Mouse (Mus musculus): ENCODE data around the gene Pcdh17. TPM values are rescaled to one million over a fixed set of nuclear protein-coding genes. Genes with fewer than 3 reads are reported as not detected.
A peak's percentile ranks its signal among the peaks of the same experiment; 100 is the strongest.

Pcdh17 gene
- 30.6 and 32.3 TPM in 2 replicates for polyA plus RNA-seq (2014; fragmentation: Nextera tagmentation; extraction: Ambion mirVana)

- Histone ChIP-seq H3K27ac (replicated peaks; ENCODE audit: low read depth, low read length) (peak within 1 kb of the TSS; percentile 85), H3K4me1 (ENCODE audit: control insufficient read depth, insufficient read depth, low read length) (peaks cover 12% of the 10 kb centered on the region), H3K36me3 (ENCODE audit: control insufficient read depth, insufficient read depth, low read length) (no peaks in the 10 kb centered on the region), H3K4me2 (ENCODE audit: low read length) (peak within 1 kb of the TSS; percentile 96), H3K4me3 (replicated peaks; ENCODE audit: low read depth, low read length) (peak within 1 kb of the TSS; percentile 69), H3K27me3 (ENCODE audit: control insufficient read depth, insufficient read depth, low read length) (peaks cover 6% of the 10 kb centered on the region), H3K9ac (replicated peaks; ENCODE audit: low read length) (peak within 1 kb of the TSS; percentile 56), H3K9me3 (ENCODE audit: control insufficient read depth, low read length) (no peaks in the 10 kb centered on the region)
- DNase-seq (peak; percentile 98), ATAC-seq (ENCODE audit: low FRiP score, low TSS enrichment) (peak; percentile 93)
- WGBS: under 1% methylated on average over 31 of the region's 31 CpGs
Measured at GRCm38 (mm10) chr14:84443288-84443686, at the start of gene Pcdh17. Gene Pcdh17 (plus strand): TSS chr14:84443563.

- DNase-seq: peak; percentile 1
- no peak overlapping the region for H3K4me2 ChIP-seq (ENCODE audit: low read length)
- WGBS: 71% methylated on average over 1 of the region's 1 CpGs
- no peak overlapping the region for H3K27ac ChIP-seq (replicated peaks; ENCODE audit: low read depth, low read length)
- H3K4me1 ChIP-seq (ENCODE audit: control insufficient read depth, insufficient read depth, low read length): no peaks in the 10 kb centered on the region
- no peak overlapping the region for H3K4me3 ChIP-seq (replicated peaks; ENCODE audit: low read depth, low read length)
- no peaks in the 10 kb centered on the region for H3K36me3 ChIP-seq (ENCODE audit: control insufficient read depth, insufficient read depth, low read length)
- H3K27me3 ChIP-seq (ENCODE audit: control insufficient read depth, insufficient read depth, low read length): no peaks in the 10 kb centered on the region
- H3K9ac ChIP-seq (replicated peaks; ENCODE audit: low read length): no peak overlapping the region
- no peaks in the 10 kb centered on the region for H3K9me3 ChIP-seq (ENCODE audit: control insufficient read depth, low read length)
- ATAC-seq (ENCODE audit: low FRiP score, low TSS enrichment): no peak
Measured at GRCm38 (mm10) chr14:84397137-84397536, 46.2 kb upstream of the Pcdh17 start.

- Histone ChIP-seq H3K4me1 (ENCODE audit: control insufficient read depth, insufficient read depth, low read length) (no peaks in the 10 kb centered on the region), H3K9me3 (ENCODE audit: control insufficient read depth, low read length) (no peaks in the 10 kb centered on the region), H3K9ac (replicated peaks; ENCODE audit: low read length) (no peak overlapping the region), H3K27me3 (ENCODE audit: control insufficient read depth, insufficient read depth, low read length) (no peaks in the 10 kb centered on the region), H3K27ac (replicated peaks; ENCODE audit: low read depth, low read length) (no peak overlapping the region), H3K4me2 (ENCODE audit: low read length) (no peak overlapping the region), H3K36me3 (ENCODE audit: control insufficient read depth, insufficient read depth, low read length) (no peaks in the 10 kb centered on the region), H3K4me3 (replicated peaks; ENCODE audit: low read depth, low read length) (no peak overlapping the region)
- DNase-seq (no peak), ATAC-seq (ENCODE audit: low FRiP score, low TSS enrichment) (no peak)
- 81% methylated on average over 2 of the region's 2 CpGs for whole genome bisulfite sequencing
Measured at GRCm38 (mm10) chr14:84424736-84425135, 18.6 kb upstream of the Pcdh17 start.

DNA sequence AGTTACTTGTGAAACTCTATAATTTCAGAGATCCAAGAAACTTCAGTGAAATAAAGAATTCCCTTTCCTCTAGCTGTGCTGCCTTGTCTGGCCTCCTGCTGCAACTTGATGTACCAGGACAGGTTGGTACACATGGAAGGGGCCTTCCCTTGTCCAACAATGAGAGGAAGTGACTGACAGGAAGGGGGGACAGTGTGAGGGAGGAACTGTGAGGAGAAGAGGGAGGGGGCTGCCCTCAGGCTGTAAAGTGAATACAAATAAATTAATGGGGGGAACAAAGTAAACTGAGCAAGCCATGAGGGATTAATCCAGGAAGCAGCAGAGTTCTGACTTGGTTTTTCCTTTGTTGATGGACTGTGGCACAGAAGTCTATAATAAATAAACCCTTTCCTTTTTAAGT, 16.7 kb upstream of the Pcdh17 start:
- Histone ChIP-seq H3K27ac (replicated peaks; ENCODE audit: low read depth, low read length) (no peak overlapping the region), H3K9me3 (ENCODE audit: control insufficient read depth, low read length) (no peaks in the 10 kb centered on the region), H3K4me3 (replicated peaks; ENCODE audit: low read depth, low read length) (no peak overlapping the region), H3K4me2 (ENCODE audit: low read length) (no peak overlapping the region), H3K36me3 (ENCODE audit: control insufficient read depth, insufficient read depth, low read length) (no peaks in the 10 kb centered on the region), H3K9ac (replicated peaks; ENCODE audit: low read length) (no peak overlapping the region), H3K27me3 (ENCODE audit: control insufficient read depth, insufficient read depth, low read length) (no peaks in the 10 kb centered on the region), H3K4me1 (ENCODE audit: control insufficient read depth, insufficient read depth, low read length) (no peaks in the 10 kb centered on the region)
- ATAC-seq (ENCODE audit: low FRiP score, low TSS enrichment) (no peak), DNase-seq (no peak)

- no peak overlapping the region for H3K27ac ChIP-seq (replicated peaks; ENCODE audit: low read depth, low read length)
- H3K9me3 ChIP-seq (ENCODE audit: control insufficient read depth, low read length): no peaks in the 10 kb centered on the region
- H3K9ac ChIP-seq (replicated peaks; ENCODE audit: low read length): no peak overlapping the region
- H3K4me2 ChIP-seq (ENCODE audit: low read length): no peak overlapping the region
- ATAC-seq (ENCODE audit: low FRiP score, low TSS enrichment): peak; percentile 63; the same call in 1 of the 2 replicates
- no peaks in the 10 kb centered on the region for H3K36me3 ChIP-seq (ENCODE audit: control insufficient read depth, insufficient read depth, low read length)
- H3K27me3 ChIP-seq (ENCODE audit: control insufficient read depth, insufficient read depth, low read length): no peaks in the 10 kb centered on the region
- peak; percentile 85 for DNase-seq
- H3K4me3 ChIP-seq (replicated peaks; ENCODE audit: low read depth, low read length): no peak overlapping the region
- H3K4me1 ChIP-seq (ENCODE audit: control insufficient read depth, insufficient read depth, low read length): no peaks in the 10 kb centered on the region
- 27% methylated on average over 11 of the region's 11 CpGs for WGBS
Measured at GRCm38 (mm10) chr14:84438066-84438770, 5.1 kb upstream of the Pcdh17 start.

- Histone ChIP-seq H3K27ac (replicated peaks; ENCODE audit: low read depth, low read length) (no peak overlapping the region), H3K27me3 (ENCODE audit: control insufficient read depth, insufficient read depth, low read length) (no peaks in the 10 kb centered on the region), H3K36me3 (ENCODE audit: control insufficient read depth, insufficient read depth, low read length) (no peaks in the 10 kb centered on the region), H3K4me3 (replicated peaks; ENCODE audit: low read depth, low read length) (no peak overlapping the region), H3K4me1 (ENCODE audit: control insufficient read depth, insufficient read depth, low read length) (no peaks in the 10 kb centered on the region), H3K4me2 (ENCODE audit: low read length) (no peak overlapping the region), H3K9ac (replicated peaks; ENCODE audit: low read length) (no peak overlapping the region), H3K9me3 (ENCODE audit: control insufficient read depth, low read length) (no peaks in the 10 kb centered on the region)
- DNase-seq (peak; percentile 63), ATAC-seq (ENCODE audit: low FRiP score, low TSS enrichment) (no peak)
- 14% methylated on average over 2 of the region's 2 CpGs for WGBS
Measured at GRCm38 (mm10) chr14:84440903-84441302, 2.5 kb upstream of the Pcdh17 start.

DNA sequence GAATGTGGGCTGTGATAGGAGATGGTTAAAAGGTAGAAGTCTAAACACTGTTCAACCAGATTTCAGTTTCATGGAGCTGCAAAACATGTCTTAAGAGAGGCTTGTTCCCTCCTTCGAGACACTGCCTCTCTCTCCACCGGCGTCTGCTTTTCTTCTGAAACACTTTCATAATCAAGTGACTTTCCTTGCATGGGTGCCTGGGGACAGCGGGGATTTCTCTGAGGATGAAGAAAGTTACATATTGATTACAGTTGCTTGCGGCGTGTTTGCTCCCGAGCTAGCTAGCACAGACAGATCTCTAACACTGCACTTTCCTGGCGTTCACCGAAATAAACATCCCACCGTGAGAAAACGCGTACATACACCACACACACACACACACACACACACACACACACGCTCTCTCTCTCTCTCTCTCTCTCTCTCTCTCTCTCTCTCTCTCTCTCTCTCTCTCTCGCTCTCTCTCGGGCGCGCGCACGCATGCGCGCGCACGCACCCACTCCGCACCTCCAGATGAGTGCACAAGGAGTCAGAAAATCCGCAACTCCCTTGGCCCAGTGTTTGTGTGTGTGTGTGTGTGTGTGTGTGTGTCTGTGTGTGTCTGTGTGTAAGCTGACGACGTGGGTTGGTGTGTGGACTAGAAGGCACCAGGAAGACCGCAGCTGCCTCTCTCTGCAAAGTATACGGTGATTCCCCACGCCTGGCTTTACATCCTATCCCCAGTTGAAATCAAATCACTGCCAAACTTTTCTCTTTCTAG, 655 bp upstream of the Pcdh17 start:
- H3K27ac ChIP-seq (replicated peaks; ENCODE audit: low read depth, low read length): peak overlapping the region; percentile 85
- H3K9me3 ChIP-seq (ENCODE audit: control insufficient read depth, low read length): no peaks in the 10 kb centered on the region
- H3K4me1 ChIP-seq (ENCODE audit: control insufficient read depth, insufficient read depth, low read length): peaks cover 10% of the 10 kb centered on the region
- peak overlapping the region; percentile 96 for H3K4me2 ChIP-seq (ENCODE audit: low read length)
- ATAC-seq (ENCODE audit: low FRiP score, low TSS enrichment) (peak; percentile 44), DNase-seq (peak; percentile 85)
- peak overlapping the region; percentile 69 for H3K4me3 ChIP-seq (replicated peaks; ENCODE audit: low read depth, low read length)
- H3K36me3 ChIP-seq (ENCODE audit: control insufficient read depth, insufficient read depth, low read length): no peaks in the 10 kb centered on the region
- H3K27me3 ChIP-seq (ENCODE audit: control insufficient read depth, insufficient read depth, low read length): peaks cover 4% of the 10 kb centered on the region
- H3K9ac ChIP-seq (replicated peaks; ENCODE audit: low read length): peak overlapping the region; percentile 51
- under 1% methylated on average over 30 of the region's 30 CpGs for WGBS

GRCm38 (mm10) chr14:84443761-84444160, 398 bp downstream of the Pcdh17 start:
- H3K4me2 ChIP-seq (ENCODE audit: low read length): peak overlapping the region; percentile 96
- DNase-seq: no peak
- no peaks in the 10 kb centered on the region for H3K9me3 ChIP-seq (ENCODE audit: control insufficient read depth, low read length)
- under 1% methylated on average over 13 of the region's 13 CpGs for WGBS
- H3K4me3 ChIP-seq (replicated peaks; ENCODE audit: low read depth, low read length): peak overlapping the region; percentile 69
- H3K36me3 ChIP-seq (ENCODE audit: control insufficient read depth, insufficient read depth, low read length): no peaks in the 10 kb centered on the region
- peaks cover 6% of the 10 kb centered on the region for H3K27me3 ChIP-seq (ENCODE audit: control insufficient read depth, insufficient read depth, low read length)
- no peak for ATAC-seq (ENCODE audit: low FRiP score, low TSS enrichment)
- H3K4me1 ChIP-seq (ENCODE audit: control insufficient read depth, insufficient read depth, low read length): peaks cover 12% of the 10 kb centered on the region
- H3K9ac ChIP-seq (replicated peaks; ENCODE audit: low read length): peak overlapping the region; percentile 56
- H3K27ac ChIP-seq (replicated peaks; ENCODE audit: low read depth, low read length): peak overlapping the region; percentile 74

Measured in midbrain, embryonic 14.5 days (tissue).